Mouse (Mus musculus): ENCODE measurements around the gene Tff3. TPM values are rescaled to one million over a fixed set of nuclear protein-coding genes. Genes with fewer than 3 reads are reported as not detected.

Tff3 gene
- total and polyA plus RNA-seq, 3 experiments, result not detected

DNA sequence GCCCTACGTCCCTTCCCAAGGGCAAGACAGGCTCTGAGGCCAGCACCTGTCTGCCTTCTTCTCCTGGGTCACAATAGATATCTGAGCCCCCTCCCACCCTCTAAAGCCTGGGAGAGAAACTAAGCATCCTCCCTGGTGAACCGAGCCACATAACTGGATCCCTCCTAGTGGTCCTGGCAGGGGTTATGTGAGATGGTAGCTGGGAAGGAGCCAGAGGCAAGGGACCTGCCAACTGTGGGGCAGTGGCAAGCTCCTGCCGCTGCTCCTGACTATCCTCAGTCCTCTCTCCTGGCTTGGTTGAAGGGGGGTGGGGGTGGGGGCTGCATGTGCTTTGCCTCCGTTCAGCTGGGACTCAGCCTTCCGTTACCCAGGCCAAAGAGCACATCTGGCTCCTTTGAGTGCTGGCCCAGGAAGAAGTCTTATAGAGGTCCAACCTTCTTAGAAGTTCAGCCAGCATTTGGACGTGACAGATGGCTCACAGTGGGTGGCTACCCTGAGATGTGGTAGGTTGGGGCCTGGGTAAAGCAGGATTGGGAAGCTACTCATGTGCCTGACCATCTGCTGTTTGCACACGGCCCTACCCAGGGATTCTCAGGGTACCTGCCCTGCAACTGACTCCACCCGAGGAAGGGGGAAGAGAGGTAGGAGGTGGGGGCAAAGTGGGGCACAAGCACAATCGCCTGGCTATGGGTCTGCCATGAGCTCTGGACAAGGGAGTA lies 3.7 kb downstream of the Tff3 start:
- Histone ChIP-seq H3K4me3 (replicated peaks in 1 of 3; ENCODE audit: low read depth in 2 of 3, low read length in 2 of 3, poor library complexity in 1 of 3) (no peak overlapping the region), H3K9ac (ENCODE audit: insufficient read depth, low read depth) (no peak overlapping the region), H3K4me2 (ENCODE audit: insufficient read depth, low read depth, poor library complexity, severe bottlenecking) (no peak overlapping the region), H3K9me3 (replicated peaks; ENCODE audit: low read length) (peaks cover 12% of the 10 kb centered on the region), H3K36me3 (replicated peaks in 1 of 2; ENCODE audit: control insufficient read depth in 1 of 2, insufficient read depth in 1 of 2, low read length in 1 of 2) (no peaks in the 10 kb centered on the region), H3K27me3 (replicated peaks) (peaks cover 69% of the 10 kb centered on the region), H3K4me1 (ENCODE audit: control insufficient read depth in 1 of 2, insufficient read depth in 2 of 2) (no peaks in the 10 kb centered on the region), H3K27ac (ENCODE audit: insufficient read depth, low read depth) (no peak overlapping the region), H3K79me2 (replicated peaks; ENCODE audit: control insufficient read depth, extremely low read depth, insufficient read depth, poor library complexity, severe bottlenecking) (no peaks in the 10 kb centered on the region)
- dilution Hi-C loops (cut with MboI; ENCODE audit: extremely low pct_ligation_motif_present, extremely low pct_unique_long_range_greater_than_20kb, low sequenced_read_pairs), result no loop called here
- no peak for TF ChIP-seq KAT2A (IDR thresholded peaks at IDR 0.05; ENCODE audit: insufficient replicate concordance, low read length)
- no peak for TF ChIP-seq TCF12 (IDR thresholded peaks at IDR 0.05; ENCODE audit: low read depth, low read length)
- no peak for TF ChIP-seq ZMIZ1 (IDR thresholded peaks at IDR 0.05; ENCODE audit: low read depth, low read length)
- TF ChIP-seq RAD21 (IDR thresholded peaks at IDR 0.05; ENCODE audit: low read depth, low read length), result no peak
- no peak for TF ChIP-seq PAX5 (IDR thresholded peaks at IDR 0.05; ENCODE audit: low read length)
- no peak for TF ChIP-seq UBTF (IDR thresholded peaks at IDR 0.05; ENCODE audit: low read depth, low read length)
- TF ChIP-seq BHLHE40 (IDR thresholded peaks at IDR 0.05; ENCODE audit: low read depth, low read length), result no peak
- no peak for TF ChIP-seq USF2 (conservative IDR thresholded peaks at IDR 0.05; ENCODE audit: low read depth, low read length)
- TF ChIP-seq IRF4 (IDR thresholded peaks at IDR 0.05; ENCODE audit: low read depth, low read length), result no peak
- TF ChIP-seq MEF2A (IDR thresholded peaks at IDR 0.05; ENCODE audit: borderline replicate concordance, low read depth, low read length), result no peak
- TF ChIP-seq CTCF (conservative IDR thresholded peaks at IDR 0.05 in 1 of 2, IDR thresholded peaks at IDR 0.05 in 1 of 2; ENCODE audit: low read depth in 2 of 2, low read length in 2 of 2), result no peak
- no peak for TF ChIP-seq MXI1 (IDR thresholded peaks at IDR 0.05; ENCODE audit: low read depth, low read length)
- TF ChIP-seq MYC (IDR thresholded peaks at IDR 0.05; ENCODE audit: low read depth, low read length), result no peak
- no peak for TF ChIP-seq ELF1 (IDR thresholded peaks at IDR 0.05; ENCODE audit: low read depth, low read length)
- TF ChIP-seq JUN (IDR thresholded peaks at IDR 0.05; ENCODE audit: insufficient read depth, low read depth, low read length), result no peak
- no peak for TF ChIP-seq USF1 (IDR thresholded peaks at IDR 0.05; ENCODE audit: low read depth, low read length)
- no peak for TF ChIP-seq ETS1 (conservative IDR thresholded peaks at IDR 0.05; ENCODE audit: low read depth, low read length)
- no peak for DNase-seq (ENCODE audit: extremely low read depth)
- in situ Hi-C loops (cut with MboI; ENCODE audit: low pct_ligation_motif_present, low pct_unique_long_range_greater_than_20kb, low sequenced_read_pairs), result loop anchor here (5.0 kb wide), 2 partner anchors 113 to 117 kb away; no protein-coding TSS in a partner anchor

DNA sequence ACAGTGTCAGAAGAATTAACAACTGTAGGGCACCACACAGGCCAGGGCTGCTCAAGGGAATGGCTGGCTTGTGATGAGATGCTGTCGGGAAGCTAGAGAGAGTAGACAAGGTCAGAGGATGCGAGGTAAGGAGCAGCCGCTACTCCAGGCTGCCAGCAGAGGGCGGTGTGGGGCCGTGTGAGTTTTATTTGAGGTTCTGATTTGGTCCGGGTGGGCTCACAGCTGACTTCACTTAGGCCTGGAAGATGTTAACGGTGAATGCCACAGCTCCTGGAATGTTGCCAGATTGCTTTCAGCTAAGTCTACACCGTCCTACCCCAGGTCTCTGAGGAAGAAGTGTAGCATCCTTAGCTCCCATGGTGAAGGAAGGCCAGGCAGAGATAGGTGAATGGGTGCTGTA lies 7.5 kb downstream of the Tff3 start:
- peak; percentile 48 for DNase-seq (ENCODE audit: extremely low read depth)
- Histone ChIP-seq H3K9ac (ENCODE audit: insufficient read depth, low read depth) (no peak overlapping the region), H3K79me2 (replicated peaks; ENCODE audit: control insufficient read depth, extremely low read depth, insufficient read depth, poor library complexity, severe bottlenecking) (no peaks in the 10 kb centered on the region), H3K9me3 (replicated peaks; ENCODE audit: low read length) (peaks cover 12% of the 10 kb centered on the region), H3K27ac (ENCODE audit: insufficient read depth, low read depth) (no peak overlapping the region), H3K36me3 (replicated peaks in 1 of 2; ENCODE audit: control insufficient read depth in 1 of 2, insufficient read depth in 1 of 2, low read length in 1 of 2) (no peaks in the 10 kb centered on the region), H3K27me3 (replicated peaks) (peaks cover 42% of the 10 kb centered on the region), H3K4me2 (ENCODE audit: insufficient read depth, low read depth, poor library complexity, severe bottlenecking) (no peak overlapping the region), H3K4me3 (replicated peaks in 1 of 3; ENCODE audit: low read depth in 2 of 3, low read length in 2 of 3, poor library complexity in 1 of 3) (no peak overlapping the region), H3K4me1 (ENCODE audit: control insufficient read depth in 1 of 2, insufficient read depth in 2 of 2) (no peaks in the 10 kb centered on the region)
- in situ Hi-C loops (cut with MboI; ENCODE audit: low pct_ligation_motif_present, low pct_unique_long_range_greater_than_20kb, low sequenced_read_pairs), result no loop called here
- no peak for TF ChIP-seq ZNF384 (IDR thresholded peaks at IDR 0.05; ENCODE audit: low read depth, low read length)
- TF ChIP-seq KAT2A (IDR thresholded peaks at IDR 0.05; ENCODE audit: insufficient replicate concordance, low read length), result no peak
- no peak for TF ChIP-seq USF2 (conservative IDR thresholded peaks at IDR 0.05; ENCODE audit: low read depth, low read length)
- no peak for TF ChIP-seq MAFK (IDR thresholded peaks at IDR 0.05; ENCODE audit: insufficient replicate concordance, low read length)
- TF ChIP-seq UBTF (IDR thresholded peaks at IDR 0.05; ENCODE audit: low read depth, low read length), result no peak
- TF ChIP-seq JUND (conservative IDR thresholded peaks at IDR 0.05; ENCODE audit: low read depth, low read length), result no peak
- TF ChIP-seq MYC (IDR thresholded peaks at IDR 0.05; ENCODE audit: low read depth, low read length), result no peak
- no peak for TF ChIP-seq ZMIZ1 (IDR thresholded peaks at IDR 0.05; ENCODE audit: low read depth, low read length)
- no peak for TF ChIP-seq MXI1 (IDR thresholded peaks at IDR 0.05; ENCODE audit: low read depth, low read length)
- no peak for TF ChIP-seq POLR2AphosphoS2 (IDR thresholded peaks at IDR 0.05; ENCODE audit: low read depth, low read length)
- TF ChIP-seq ZC3H11A (IDR thresholded peaks at IDR 0.05; ENCODE audit: low read depth, low read length), result peak; percentile 43
- no peak for TF ChIP-seq NRF1 (IDR thresholded peaks at IDR 0.05; ENCODE audit: low read depth, low read length)
- TF ChIP-seq IRF4 (IDR thresholded peaks at IDR 0.05; ENCODE audit: low read depth, low read length), result no peak
- no peak for TF ChIP-seq TCF12 (IDR thresholded peaks at IDR 0.05; ENCODE audit: low read depth, low read length)
- peak; percentile 75 for TF ChIP-seq RAD21 (IDR thresholded peaks at IDR 0.05; ENCODE audit: low read depth, low read length)
- TF ChIP-seq ZKSCAN1 (IDR thresholded peaks at IDR 0.05; ENCODE audit: borderline replicate concordance, low read depth, low read length), result no peak
- no peak for TF ChIP-seq HCFC1 (IDR thresholded peaks at IDR 0.05; ENCODE audit: low read depth, low read length)
- no peak for TF ChIP-seq EP300 (IDR thresholded peaks at IDR 0.05; ENCODE audit: low read length)
- TF ChIP-seq JUN (IDR thresholded peaks at IDR 0.05; ENCODE audit: insufficient read depth, low read depth, low read length), result no peak
- TF ChIP-seq ETS1 (conservative IDR thresholded peaks at IDR 0.05; ENCODE audit: low read depth, low read length), result no peak
- TF ChIP-seq SMC3 (IDR thresholded peaks at IDR 0.05; ENCODE audit: low read depth, low read length), result peak; percentile 82
- TF ChIP-seq CTCF (conservative IDR thresholded peaks at IDR 0.05 in 1 of 2, IDR thresholded peaks at IDR 0.05 in 1 of 2; ENCODE audit: low read depth in 2 of 2, low read length in 2 of 2), result peak; percentile 82 to 88
- dilution Hi-C loops (cut with MboI; ENCODE audit: extremely low pct_ligation_motif_present, extremely low pct_unique_long_range_greater_than_20kb, low sequenced_read_pairs), result no loop called here

All from CH12.LX (cell line).